Mouse (Mus musculus) kidney, embryonic 16.5 days (tissue): ENCODE measurements around the gene Cd151. TPM values are rescaled to one million over a fixed set of nuclear protein-coding genes. Genes with fewer than 3 reads are reported as not detected.
A peak's percentile ranks its signal among the peaks of the same experiment; 100 is the strongest.
"Not testable (repeated sequence)": the region's sequence is repeated elsewhere in the genome, so short reads cannot be mapped to it uniquely, and the experiment has no call there.

Experiments
- ATAC-seq: fragments of 200-750 bp; cut with Nextera tagmentation; 2 replicates; pipeline ENCODE4 v1.8.0; 2017; ENCODE audit warnings: moderate TSS enrichment; ENCODE audit not compliant: low FRiP score, low TSS enrichment
- H3K27ac ChIP-seq: fragments of 300-500 bp; sonication (generic); 2 replicates; pipeline ENCODE4 v1.5.1; 2014; ENCODE audit warnings: low read length
- H3K27me3 ChIP-seq: fragments of 300-500 bp; sonication (generic); 2 replicates; pipeline ENCODE4 v1.6.1; 2014; ENCODE audit warnings: low read length, control low read depth, mixed read lengths; ENCODE audit not compliant: insufficient read depth
- H3K36me3 ChIP-seq: fragments of 300-500 bp; sonication (generic); 2 replicates; pipeline ENCODE4 v1.6.1; 2014; ENCODE audit warnings: low read length, control low read depth, mixed read lengths; ENCODE audit not compliant: insufficient read depth
- H3K4me1 ChIP-seq: fragments of 300-500 bp; sonication (generic); 2 replicates; pipeline ENCODE4 v1.6.1; 2014; ENCODE audit warnings: low read length, control low read depth, mixed read lengths; ENCODE audit not compliant: insufficient read depth
- H3K4me2 ChIP-seq: fragments of 300-500 bp; sonication (generic); replicated peaks from 2 replicates; pipeline ENCODE4 v1.6.1; 2014; ENCODE audit warnings: low read depth, low read length
- H3K4me3 ChIP-seq: fragments of 300-500 bp; sonication (generic); 2 replicates; pipeline ENCODE4 v1.5.1; 2014; ENCODE audit warnings: mild to moderate bottlenecking, low read length
- H3K9ac ChIP-seq: fragments of 300-500 bp; sonication (generic); replicated peaks from 2 replicates; pipeline ENCODE4 v1.6.1; 2014; ENCODE audit warnings: low read length
- H3K9me3 ChIP-seq: fragments of 300-500 bp; sonication (generic); 2 replicates; pipeline ENCODE4 v1.6.1; 2016; ENCODE audit warnings: low read length, control low read depth
- WGBS: fragments of 180-500 bp; shearing (Covaris S2); extraction: QIAGEN DNeasy Blood & Tissue Kit; methylation state at CpG from one replicate; pipeline ENCODE4 v1.1.7; 2014; 5-methylcytosine and 5-hydroxymethylcytosine counted together
- polyA plus RNA-seq: library from polyadenylated mRNA; unstranded; fragments of >200 nt; fragmentation: Nextera tagmentation; extraction: Ambion mirVana; gene quantifications from 2 replicates; pipeline ENCODE4 v1.2.1, GENCODE M21; 2015

The Cd151 gene
- polyA plus RNA-seq, 1 experiment from 2014 or later, result 54.3 TPM

DNA sequence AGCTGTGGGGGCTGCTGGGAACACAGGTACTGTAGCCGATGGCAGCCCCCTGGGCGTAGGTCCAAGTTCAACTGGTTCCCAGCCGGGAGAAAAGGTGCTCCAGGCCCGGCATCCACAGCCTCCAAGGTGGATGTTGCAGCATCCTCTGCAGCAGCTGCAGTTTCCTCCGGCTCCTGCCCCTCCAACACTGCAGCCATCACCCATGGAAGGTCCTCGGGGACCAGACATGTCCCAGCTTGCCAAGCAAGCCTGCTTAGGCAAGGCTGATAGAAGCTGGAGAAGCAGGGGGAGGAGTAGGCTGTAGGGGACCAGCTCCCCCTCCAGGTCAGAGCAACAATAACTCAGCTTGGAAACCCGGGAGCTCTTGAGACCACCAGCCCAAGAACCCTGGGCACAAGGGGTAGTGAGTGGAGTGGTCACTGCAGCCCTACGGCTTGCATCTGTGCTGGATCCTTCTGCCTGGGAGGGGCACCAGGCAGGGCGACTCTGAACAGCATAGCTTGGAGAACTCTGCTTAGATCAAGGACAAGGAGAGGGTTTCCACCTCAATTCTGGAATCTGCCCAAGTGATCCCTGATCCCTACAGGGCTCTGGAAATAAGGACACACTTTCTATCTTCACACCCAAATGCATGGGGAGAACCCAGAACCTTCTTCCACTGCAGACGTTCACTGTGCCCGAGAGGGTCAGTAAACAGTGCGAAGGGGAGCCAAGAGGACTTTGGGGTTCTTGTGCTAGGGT is 23.9 kb upstream of the Cd151 start:
- Histone ChIP-seq H3K27ac (peak overlapping the region; percentile 52; the same call in 1 of the 2 replicates), H3K9ac (peak overlapping the region; percentile 66), H3K4me3 (peak overlapping the region; percentile 54), H3K9me3 (no peaks in the 10 kb centered on the region), H3K27me3 (no peaks in the 10 kb centered on the region), H3K36me3 (peaks cover 18% of the 10 kb centered on the region; the same call in 1 of the 2 replicates), H3K4me1 (peaks cover 24% of the 10 kb centered on the region), H3K4me2 (peak overlapping the region; percentile 89)
- ATAC-seq, result no peak; the same call in 1 of the 2 replicates
- WGBS, result 15% methylated on average over 12 of the region's 12 CpGs

GRCm38 (mm10) chr7:141443828-141444237 is 23.4 kb upstream of the Cd151 start, which contains the start of gene Pidd1:
TSS of gene Pidd1 (minus strand) at chr7:141444025.
- under 1% methylated on average over 25 of the region's 25 CpGs for WGBS
- H3K36me3 ChIP-seq, result peaks cover 16% of the 10 kb centered on the region; the same call in 1 of the 2 replicates
- peak within 1 kb of the TSS; percentile 89 for H3K4me2 ChIP-seq
- H3K27me3 ChIP-seq, result no peaks in the 10 kb centered on the region
- no peaks in the 10 kb centered on the region for H3K9me3 ChIP-seq
- H3K27ac ChIP-seq, result peak within 1 kb of the TSS; percentile 68; the same call in 1 of the 2 replicates
- H3K4me1 ChIP-seq, result peaks cover 29% of the 10 kb centered on the region
- H3K4me3 ChIP-seq, result peak within 1 kb of the TSS; percentile 54
- peak; percentile 57 for ATAC-seq
- H3K9ac ChIP-seq, result peak within 1 kb of the TSS; percentile 66

DNA sequence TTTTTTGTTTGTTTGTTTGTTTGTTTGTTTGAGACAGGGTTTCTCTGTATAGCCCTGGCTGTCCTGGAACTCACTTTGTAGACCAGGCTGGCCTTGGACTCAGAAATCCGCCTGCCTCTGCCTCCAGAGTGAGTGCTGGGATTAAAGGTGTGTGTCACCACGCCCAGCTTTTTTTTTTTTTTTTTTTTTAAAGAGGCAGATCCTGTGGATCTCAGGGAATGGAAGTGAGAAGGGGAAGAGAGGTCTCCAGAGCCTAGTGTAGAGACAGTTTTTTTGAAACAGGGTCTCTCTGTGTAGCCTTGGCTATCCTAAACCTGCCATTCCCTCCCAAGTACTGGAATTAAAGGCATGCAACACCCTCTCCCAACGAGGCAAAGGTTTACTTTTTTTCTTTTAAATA is 20.8 kb upstream of the Cd151 start:
- not testable (repeated sequence) for H3K4me2 ChIP-seq, ATAC-seq, H3K27ac ChIP-seq, H3K4me3 ChIP-seq, H3K9ac ChIP-seq, H3K9me3 ChIP-seq, H3K27me3 ChIP-seq
- WGBS, result 84% methylated on average over 3 of the region's 3 CpGs
- peaks cover 24% of the 10 kb centered on the region for H3K36me3 ChIP-seq
- H3K4me1 ChIP-seq, result peaks cover 31% of the 10 kb centered on the region

GRCm38 (mm10) chr7:141447110-141447991 is 19.8 kb upstream of the Cd151 start, which contains the start of gene Rplp2:
TSS of gene Rplp2 (plus strand) at chr7:141447370.
- Histone ChIP-seq H3K27me3 (no peaks in the 10 kb centered on the region), H3K27ac (peak within 1 kb of the TSS; percentile 90), H3K36me3 (peaks cover 33% of the 10 kb centered on the region), H3K4me1 (peaks cover 23% of the 10 kb centered on the region), H3K4me3 (peak within 1 kb of the TSS; percentile 88), H3K4me2 (peak within 1 kb of the TSS; percentile 83), H3K9me3 (no peaks in the 10 kb centered on the region), H3K9ac (peak within 1 kb of the TSS; percentile 93)
- peak; percentile 87 for ATAC-seq
- under 1% methylated on average over 63 of the region's 63 CpGs for WGBS

- no peak for ATAC-seq
- Histone ChIP-seq H3K4me2 (no peak overlapping the region), H3K4me3 (no peak overlapping the region), H3K9ac (no peak overlapping the region; the same call in 1 of the 2 replicates), H3K36me3 (peaks cover 33% of the 10 kb centered on the region), H3K9me3 (no peaks in the 10 kb centered on the region), H3K27me3 (no peaks in the 10 kb centered on the region), H3K4me1 (peaks cover 21% of the 10 kb centered on the region), H3K27ac (no peak overlapping the region)
These were observed 15.3 kb upstream of the Cd151 start for GRCm38 (mm10) chr7:141451928-141452327.

DNA sequence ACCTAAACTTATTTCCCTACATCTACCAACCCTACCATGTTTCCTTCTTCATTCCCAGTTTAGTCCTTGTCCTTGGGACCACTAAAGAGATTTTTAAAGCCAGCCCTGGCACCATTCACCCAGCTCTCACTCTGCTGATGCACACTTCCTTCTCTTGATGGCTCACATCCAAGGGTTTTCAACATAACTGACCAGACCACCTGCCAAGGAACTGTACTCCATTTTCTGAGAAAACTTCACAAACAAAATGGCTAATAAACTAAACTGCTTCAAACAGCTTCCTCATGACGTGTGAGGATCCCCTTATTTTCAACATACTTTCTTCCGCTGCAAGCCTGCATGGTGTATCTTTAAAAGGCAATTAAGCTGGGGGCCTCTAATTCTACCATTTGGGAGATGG is 13.6 kb upstream of the Cd151 start:
- no peak overlapping the region for H3K4me3 ChIP-seq
- no peak overlapping the region for H3K4me2 ChIP-seq
- H3K9ac ChIP-seq, result no peak overlapping the region
- H3K36me3 ChIP-seq, result peaks cover 31% of the 10 kb centered on the region
- ATAC-seq, result no peak
- H3K4me1 ChIP-seq, result peaks cover 16% of the 10 kb centered on the region
- H3K27me3 ChIP-seq, result no peaks in the 10 kb centered on the region
- H3K27ac ChIP-seq, result no peak overlapping the region
- no peaks in the 10 kb centered on the region for H3K9me3 ChIP-seq
- 78% methylated on average over 2 of the region's 2 CpGs for WGBS

DNA sequence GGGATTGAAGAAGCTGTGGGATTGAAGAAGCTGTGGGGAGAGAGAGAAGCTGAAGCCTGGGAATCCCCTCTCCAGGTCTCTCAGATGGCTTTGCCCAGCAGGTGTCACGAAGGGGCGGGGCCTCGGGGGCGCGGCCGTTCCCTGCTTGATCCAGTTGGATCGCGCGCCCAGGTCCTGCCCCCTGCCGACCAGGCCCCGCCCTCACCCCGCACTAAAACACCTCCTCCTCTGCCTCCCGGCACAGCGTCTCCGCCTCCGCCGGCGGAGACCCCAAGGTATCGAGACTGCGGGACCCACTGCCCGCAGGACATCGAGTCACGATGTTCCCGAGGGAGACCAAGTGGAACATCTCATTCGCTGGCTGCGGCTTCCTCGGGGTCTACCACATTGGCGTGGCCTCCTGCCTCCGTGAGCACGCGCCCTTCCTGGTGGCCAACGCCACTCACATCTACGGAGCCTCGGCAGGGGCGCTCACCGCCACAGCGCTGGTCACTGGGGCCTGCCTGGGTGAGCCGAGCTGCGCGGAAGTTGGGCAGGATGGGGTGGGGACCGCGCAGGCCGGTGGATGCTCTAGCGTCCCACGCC is 12.1 kb upstream of the Cd151 start, which contains the start of gene Pnpla2:
Pnpla2 (plus strand) TSS at position 232 of the 585 bp plus-strand sequence.
- peak within 1 kb of the TSS; percentile 77 for H3K4me3 ChIP-seq
- peak; percentile 84 for ATAC-seq
- WGBS, result under 1% methylated on average over 45 of the region's 45 CpGs
- peaks cover 33% of the 10 kb centered on the region for H3K36me3 ChIP-seq
- no peaks in the 10 kb centered on the region for H3K9me3 ChIP-seq
- H3K9ac ChIP-seq, result peak within 1 kb of the TSS; percentile 70
- H3K27ac ChIP-seq, result peak within 1 kb of the TSS; percentile 82
- H3K4me2 ChIP-seq, result peak within 1 kb of the TSS; percentile 92
- H3K4me1 ChIP-seq, result peaks cover 12% of the 10 kb centered on the region
- H3K27me3 ChIP-seq, result no peaks in the 10 kb centered on the region

DNA sequence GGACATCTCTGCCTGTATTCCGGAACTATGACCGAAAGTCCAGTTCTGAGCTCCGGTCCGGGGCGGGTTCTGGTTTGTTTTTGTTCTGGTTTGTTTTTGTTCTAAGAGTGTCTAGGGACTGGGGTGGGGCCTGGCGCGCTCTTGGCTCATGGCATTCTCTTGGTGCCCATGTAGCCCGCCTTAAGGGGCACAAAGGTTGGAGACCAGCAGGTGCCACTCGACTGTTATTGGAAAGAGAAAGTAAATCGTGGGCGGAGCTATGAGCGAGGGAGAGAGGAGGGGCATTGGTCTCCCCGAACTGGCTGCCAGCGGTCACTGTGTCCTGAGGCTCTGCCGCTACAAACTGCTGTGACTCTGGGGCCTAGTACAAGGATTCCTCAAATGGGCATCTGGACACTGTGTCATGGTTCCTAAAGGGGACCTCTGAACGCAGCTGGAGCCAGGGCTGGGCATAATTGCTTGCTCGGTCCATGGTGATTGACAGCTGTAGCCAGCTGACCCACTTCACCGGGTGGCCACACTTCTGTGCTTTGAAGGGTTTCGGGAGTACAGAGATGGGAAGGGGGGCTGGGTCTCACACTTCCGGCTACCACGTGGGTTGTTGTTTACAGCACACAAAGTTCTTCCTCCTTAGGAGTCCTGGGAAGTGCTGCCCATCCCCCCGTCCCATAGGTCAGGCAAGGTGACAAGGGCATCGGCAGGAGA is 11.4 kb upstream of the Cd151 start:
- no peaks in the 10 kb centered on the region for H3K27me3 ChIP-seq
- H3K36me3 ChIP-seq, result peaks cover 26% of the 10 kb centered on the region
- ATAC-seq, result peak; percentile 35
- no peaks in the 10 kb centered on the region for H3K9me3 ChIP-seq
- peak overlapping the region; percentile 70 for H3K9ac ChIP-seq
- H3K4me1 ChIP-seq, result peaks cover 12% of the 10 kb centered on the region
- peak overlapping the region; percentile 77 for H3K4me3 ChIP-seq
- H3K4me2 ChIP-seq, result peak overlapping the region; percentile 92
- under 1% methylated on average over 23 of the region's 23 CpGs for WGBS
- H3K27ac ChIP-seq, result peak overlapping the region; percentile 82

GRCm38 (mm10) chr7:141456739-141457138 is 10.5 kb upstream of the Cd151 start:
- no peaks in the 10 kb centered on the region for H3K27me3 ChIP-seq
- WGBS, result 87% methylated on average over 6 of the region's 6 CpGs
- no peak overlapping the region for H3K4me3 ChIP-seq
- H3K36me3 ChIP-seq, result peaks cover 16% of the 10 kb centered on the region
- H3K4me2 ChIP-seq, result no peak overlapping the region
- no peak overlapping the region for H3K9ac ChIP-seq
- ATAC-seq, result no peak
- H3K9me3 ChIP-seq, result no peaks in the 10 kb centered on the region
- H3K4me1 ChIP-seq, result peaks cover 20% of the 10 kb centered on the region
- no peak overlapping the region for H3K27ac ChIP-seq
